Mouse (Mus musculus): ENCODE measurements around the gene Acbd6. TPM values are rescaled to one million over a fixed set of nuclear protein-coding genes. Genes with fewer than 3 reads are reported as not detected.
A peak's percentile ranks its signal among the peaks of the same experiment; 100 is the strongest.

Acbd6 gene
- polyA plus RNA-seq, 1 experiment from 2014 or later, result 96.0 TPM

GRCm38 (mm10) chr1:155537005-155537642, 20.8 kb upstream of the Acbd6 start:
- no peak for ATAC-seq
- H3K27me3 ChIP-seq (ENCODE audit: control insufficient read depth, insufficient read depth, low read depth, low read length), result no peaks in the 10 kb centered on the region
- H3K4me1 ChIP-seq (ENCODE audit: control insufficient read depth, insufficient read depth, low read length), result no peaks in the 10 kb centered on the region
- no peak overlapping the region for H3K27ac ChIP-seq (ENCODE audit: low read length)
- no peaks in the 10 kb centered on the region for H3K9me3 ChIP-seq (replicated peaks; ENCODE audit: control insufficient read depth, low read length, poor library complexity, severe bottlenecking)
- H3K9ac ChIP-seq (ENCODE audit: low read depth, low read length), result no peak overlapping the region
- WGBS, result 3% methylated on average over 2 of the region's 2 CpGs
- no peak overlapping the region for H3K4me2 ChIP-seq (ENCODE audit: low read length)
- no peaks in the 10 kb centered on the region for H3K36me3 ChIP-seq (ENCODE audit: control insufficient read depth, insufficient read depth, low read length)
- no peak overlapping the region for H3K4me3 ChIP-seq (ENCODE audit: low read depth, low read length)

- no peak for ATAC-seq
- no peak overlapping the region for H3K4me2 ChIP-seq (ENCODE audit: low read length)
- H3K9me3 ChIP-seq (replicated peaks; ENCODE audit: control insufficient read depth, low read length, poor library complexity, severe bottlenecking), result no peaks in the 10 kb centered on the region
- H3K36me3 ChIP-seq (ENCODE audit: control insufficient read depth, insufficient read depth, low read length), result no peaks in the 10 kb centered on the region
- H3K9ac ChIP-seq (ENCODE audit: low read depth, low read length), result no peak overlapping the region
- 65% methylated on average over 7 of the region's 7 CpGs for WGBS
- H3K27me3 ChIP-seq (ENCODE audit: control insufficient read depth, insufficient read depth, low read depth, low read length), result no peaks in the 10 kb centered on the region
- H3K4me1 ChIP-seq (ENCODE audit: control insufficient read depth, insufficient read depth, low read length), result no peaks in the 10 kb centered on the region
- H3K27ac ChIP-seq (ENCODE audit: low read length), result no peak overlapping the region
- no peak overlapping the region for H3K4me3 ChIP-seq (ENCODE audit: low read depth, low read length)
These were observed 19.9 kb upstream of the Acbd6 start for GRCm38 (mm10) chr1:155538006-155538405.

- Histone ChIP-seq H3K27me3 (ENCODE audit: control insufficient read depth, insufficient read depth, low read depth, low read length) (no peaks in the 10 kb centered on the region), H3K9me3 (replicated peaks; ENCODE audit: control insufficient read depth, low read length, poor library complexity, severe bottlenecking) (peaks cover 6% of the 10 kb centered on the region; the same call in 1 of the 2 replicates), H3K9ac (ENCODE audit: low read depth, low read length) (peak overlapping the region; percentile 76), H3K36me3 (ENCODE audit: control insufficient read depth, insufficient read depth, low read length) (no peaks in the 10 kb centered on the region; the same call in 1 of the 2 replicates), H3K4me2 (ENCODE audit: low read length) (peak overlapping the region; percentile 77), H3K4me1 (ENCODE audit: control insufficient read depth, insufficient read depth, low read length) (peaks cover 24% of the 10 kb centered on the region), H3K4me3 (ENCODE audit: low read depth, low read length) (peak overlapping the region; percentile 77), H3K27ac (ENCODE audit: low read length) (peak overlapping the region; percentile 82)
- 54% methylated on average over 9 of the region's 9 CpGs for WGBS
- peak; percentile 61 for ATAC-seq
These were observed 293 bp upstream of the Acbd6 start for GRCm38 (mm10) chr1:155557642-155558011.

- Histone ChIP-seq H3K27me3 (ENCODE audit: control insufficient read depth, insufficient read depth, low read depth, low read length) (no peaks in the 10 kb centered on the region), H3K9ac (ENCODE audit: low read depth, low read length) (no peak overlapping the region), H3K4me2 (ENCODE audit: low read length) (peak overlapping the region; percentile 15), H3K27ac (ENCODE audit: low read length) (no peak overlapping the region), H3K9me3 (replicated peaks; ENCODE audit: control insufficient read depth, low read length, poor library complexity, severe bottlenecking) (no peaks in the 10 kb centered on the region), H3K36me3 (ENCODE audit: control insufficient read depth, insufficient read depth, low read length) (no peaks in the 10 kb centered on the region), H3K4me3 (ENCODE audit: low read depth, low read length) (no peak overlapping the region), H3K4me1 (ENCODE audit: control insufficient read depth, insufficient read depth, low read length) (peaks cover 24% of the 10 kb centered on the region)
- 87% methylated on average over 4 of the region's 4 CpGs for WGBS
- ATAC-seq, result no peak
These were observed 2.1 kb downstream of the Acbd6 start for GRCm38 (mm10) chr1:155560021-155560420.

GRCm38 (mm10) chr1:155560678-155561077, 2.8 kb downstream of the Acbd6 start:
- 90% methylated on average over 2 of the region's 2 CpGs for WGBS
- ATAC-seq, result no peak
- Histone ChIP-seq H3K4me2 (ENCODE audit: low read length) (no peak overlapping the region), H3K4me3 (ENCODE audit: low read depth, low read length) (no peak overlapping the region), H3K9ac (ENCODE audit: low read depth, low read length) (no peak overlapping the region), H3K27me3 (ENCODE audit: control insufficient read depth, insufficient read depth, low read depth, low read length) (no peaks in the 10 kb centered on the region), H3K36me3 (ENCODE audit: control insufficient read depth, insufficient read depth, low read length) (peaks cover 3% of the 10 kb centered on the region; the same call in 1 of the 2 replicates), H3K27ac (ENCODE audit: low read length) (no peak overlapping the region), H3K4me1 (ENCODE audit: control insufficient read depth, insufficient read depth, low read length) (peaks cover 24% of the 10 kb centered on the region), H3K9me3 (replicated peaks; ENCODE audit: control insufficient read depth, low read length, poor library complexity, severe bottlenecking) (no peaks in the 10 kb centered on the region)

- Histone ChIP-seq H3K4me2 (ENCODE audit: low read length) (no peak overlapping the region), H3K27me3 (ENCODE audit: control insufficient read depth, insufficient read depth, low read depth, low read length) (no peaks in the 10 kb centered on the region), H3K27ac (ENCODE audit: low read length) (no peak overlapping the region), H3K4me3 (ENCODE audit: low read depth, low read length) (no peak overlapping the region), H3K9me3 (replicated peaks; ENCODE audit: control insufficient read depth, low read length, poor library complexity, severe bottlenecking) (no peaks in the 10 kb centered on the region), H3K9ac (ENCODE audit: low read depth, low read length) (no peak overlapping the region), H3K4me1 (ENCODE audit: control insufficient read depth, insufficient read depth, low read length) (peaks cover 24% of the 10 kb centered on the region), H3K36me3 (ENCODE audit: control insufficient read depth, insufficient read depth, low read length) (peaks cover 3% of the 10 kb centered on the region; the same call in 1 of the 2 replicates)
- no peak for ATAC-seq
- WGBS, result 91% methylated on average over 6 of the region's 6 CpGs
These were observed 4.3 kb downstream of the Acbd6 start for GRCm38 (mm10) chr1:155562206-155562605.

GRCm38 (mm10) chr1:155564741-155565140, 6.8 kb downstream of the Acbd6 start:
- no peak overlapping the region for H3K4me2 ChIP-seq (ENCODE audit: low read length)
- H3K9me3 ChIP-seq (replicated peaks; ENCODE audit: control insufficient read depth, low read length, poor library complexity, severe bottlenecking), result no peaks in the 10 kb centered on the region; the same call in 1 of the 2 replicates
- WGBS, result 11% methylated on average over 3 of the region's 3 CpGs
- H3K9ac ChIP-seq (ENCODE audit: low read depth, low read length), result no peak overlapping the region
- H3K36me3 ChIP-seq (ENCODE audit: control insufficient read depth, insufficient read depth, low read length), result peaks cover 10% of the 10 kb centered on the region; the same call in 1 of the 2 replicates
- H3K4me3 ChIP-seq (ENCODE audit: low read depth, low read length), result no peak overlapping the region
- no peak for ATAC-seq
- H3K4me1 ChIP-seq (ENCODE audit: control insufficient read depth, insufficient read depth, low read length), result peaks cover 14% of the 10 kb centered on the region
- H3K27me3 ChIP-seq (ENCODE audit: control insufficient read depth, insufficient read depth, low read depth, low read length), result no peaks in the 10 kb centered on the region
- no peak overlapping the region for H3K27ac ChIP-seq (ENCODE audit: low read length)

GRCm38 (mm10) chr1:155568133-155568532, 10.2 kb downstream of the Acbd6 start:
- Histone ChIP-seq H3K4me3 (ENCODE audit: low read depth, low read length) (no peak overlapping the region), H3K27me3 (ENCODE audit: control insufficient read depth, insufficient read depth, low read depth, low read length) (no peaks in the 10 kb centered on the region), H3K9me3 (replicated peaks; ENCODE audit: control insufficient read depth, low read length, poor library complexity, severe bottlenecking) (no peaks in the 10 kb centered on the region; the same call in 1 of the 2 replicates), H3K36me3 (ENCODE audit: control insufficient read depth, insufficient read depth, low read length) (peaks cover 10% of the 10 kb centered on the region; the same call in 1 of the 2 replicates), H3K4me2 (ENCODE audit: low read length) (no peak overlapping the region), H3K4me1 (ENCODE audit: control insufficient read depth, insufficient read depth, low read length) (no peaks in the 10 kb centered on the region), H3K9ac (ENCODE audit: low read depth, low read length) (no peak overlapping the region), H3K27ac (ENCODE audit: low read length) (no peak overlapping the region)
- 95% methylated on average over 9 of the region's 9 CpGs for WGBS
- ATAC-seq, result no peak

- no peak for ATAC-seq
- WGBS, result 90% methylated on average over 4 of the region's 4 CpGs
- Histone ChIP-seq H3K4me2 (ENCODE audit: low read length) (no peak overlapping the region), H3K4me3 (ENCODE audit: low read depth, low read length) (no peak overlapping the region), H3K36me3 (ENCODE audit: control insufficient read depth, insufficient read depth, low read length) (peaks cover 10% of the 10 kb centered on the region; the same call in 1 of the 2 replicates), H3K4me1 (ENCODE audit: control insufficient read depth, insufficient read depth, low read length) (no peaks in the 10 kb centered on the region), H3K9me3 (replicated peaks; ENCODE audit: control insufficient read depth, low read length, poor library complexity, severe bottlenecking) (no peaks in the 10 kb centered on the region; the same call in 1 of the 2 replicates), H3K27me3 (ENCODE audit: control insufficient read depth, insufficient read depth, low read depth, low read length) (no peaks in the 10 kb centered on the region), H3K27ac (ENCODE audit: low read length) (no peak overlapping the region), H3K9ac (ENCODE audit: low read depth, low read length) (no peak overlapping the region)
These were observed 11.4 kb downstream of the Acbd6 start for GRCm38 (mm10) chr1:155569340-155569739.
